Mouse (Mus musculus): Measurements from ENCODE around the gene Ptpro.

DNA sequence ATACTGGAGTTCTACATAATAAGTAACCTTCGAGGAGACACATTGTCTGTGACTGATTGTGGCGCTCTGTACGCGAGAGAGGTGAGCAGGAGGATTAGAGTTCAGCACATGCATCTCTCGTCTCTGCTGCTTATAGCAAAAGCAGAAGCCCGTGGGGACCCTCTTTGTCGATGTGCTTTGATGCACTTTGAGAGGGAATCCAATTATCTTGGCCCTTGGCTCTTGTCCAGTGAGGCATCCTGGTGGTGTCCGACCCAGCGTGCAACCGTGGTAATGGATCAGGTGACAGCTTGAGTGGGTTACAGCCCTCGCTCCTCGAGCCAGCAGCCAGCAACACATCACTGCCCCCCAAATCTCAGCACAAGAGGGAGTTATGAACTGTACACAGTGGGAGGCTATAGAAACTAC is 25.5 kb downstream of the Ptpro start:
- TF ChIP-seq POLR2A (IDR thresholded peaks at IDR 0.05; ENCODE audit: control insufficient read depth, extremely low read depth, insufficient read depth, low read length, poor library complexity) (no peak), CTCF (IDR thresholded peaks at IDR 0.05; ENCODE audit: borderline replicate concordance, control insufficient read depth, extremely low read depth, insufficient read depth, low read length, poor library complexity) (no peak)
